Mouse (Mus musculus): Measurements from ENCODE around the gene Gkn2. TPM values are rescaled to one million over a fixed set of nuclear protein-coding genes. Genes with fewer than 3 reads are reported as not detected.

Gkn2 gene
- polyA plus RNA-seq (2015; fragmentation: Nextera tagmentation; extraction: Ambion mirVana): not detected in 2 replicates

DNA sequence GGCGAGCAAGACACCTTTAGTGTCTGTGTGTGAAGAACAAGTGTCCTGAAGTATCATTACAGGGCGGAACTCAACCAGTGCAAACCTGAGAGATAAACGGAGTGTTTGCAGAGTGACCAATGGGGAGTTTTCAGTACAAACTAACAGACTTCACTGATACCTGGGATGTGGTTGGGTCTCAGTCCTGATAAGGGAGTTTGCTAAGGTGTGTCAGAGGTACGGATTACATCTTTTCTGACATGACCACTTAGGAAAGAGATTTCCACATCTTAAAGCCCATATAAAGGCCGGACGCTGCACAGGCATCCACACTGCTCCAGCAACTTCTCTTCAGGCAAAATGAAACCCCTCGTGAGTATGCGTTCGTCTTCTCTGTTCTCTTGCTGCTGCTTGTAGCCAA, at the start of gene Gkn2:
Gene Gkn2 (plus strand): TSS at position 301 of the 400 bp plus-strand sequence.
- no peak within 1 kb of the TSS for H3K27ac ChIP-seq
- H3K36me3 ChIP-seq (ENCODE audit: poor library complexity, severe bottlenecking): no peaks in the 10 kb centered on the region
- ATAC-seq: no peak
- H3K4me2 ChIP-seq: no peak within 1 kb of the TSS
- no peaks in the 10 kb centered on the region; the same call in 1 of the 2 replicates for H3K9me3 ChIP-seq (replicated peaks)
- no peak within 1 kb of the TSS for H3K4me3 ChIP-seq
- no peaks in the 10 kb centered on the region for H3K4me1 ChIP-seq
- 89% methylated on average over 9 of the region's 9 CpGs for WGBS
- H3K9ac ChIP-seq: no peak within 1 kb of the TSS
- no peaks in the 10 kb centered on the region for H3K27me3 ChIP-seq

DNA sequence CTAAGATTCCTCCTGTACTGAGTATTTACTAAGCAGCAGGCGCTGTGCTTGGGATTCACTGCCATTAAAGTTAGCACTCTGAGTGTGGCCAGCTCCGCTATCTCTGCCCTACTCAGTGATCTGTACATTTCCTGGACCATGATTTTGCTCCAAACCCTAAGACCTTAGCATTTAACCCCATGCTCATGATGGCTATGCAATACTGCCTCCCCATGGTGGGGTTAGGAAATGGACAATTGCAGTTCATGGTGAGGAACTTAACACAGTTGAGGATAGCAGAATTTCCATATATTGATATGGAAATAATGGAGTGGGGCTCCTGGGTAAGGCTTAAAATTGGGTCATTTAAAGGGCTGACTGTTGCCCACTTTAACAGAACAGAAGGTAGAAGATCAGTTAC, 49.8 kb upstream of the Gkn2 start:
- Histone ChIP-seq H3K36me3 (ENCODE audit: poor library complexity, severe bottlenecking) (no peaks in the 10 kb centered on the region), H3K27ac (no peak overlapping the region), H3K4me3 (no peak overlapping the region), H3K4me1 (no peaks in the 10 kb centered on the region), H3K9me3 (replicated peaks) (no peaks in the 10 kb centered on the region), H3K4me2 (no peak overlapping the region), H3K9ac (no peak overlapping the region), H3K27me3 (no peaks in the 10 kb centered on the region)
- ATAC-seq: no peak
- 88% methylated on average over 2 of the region's 2 CpGs for WGBS

DNA sequence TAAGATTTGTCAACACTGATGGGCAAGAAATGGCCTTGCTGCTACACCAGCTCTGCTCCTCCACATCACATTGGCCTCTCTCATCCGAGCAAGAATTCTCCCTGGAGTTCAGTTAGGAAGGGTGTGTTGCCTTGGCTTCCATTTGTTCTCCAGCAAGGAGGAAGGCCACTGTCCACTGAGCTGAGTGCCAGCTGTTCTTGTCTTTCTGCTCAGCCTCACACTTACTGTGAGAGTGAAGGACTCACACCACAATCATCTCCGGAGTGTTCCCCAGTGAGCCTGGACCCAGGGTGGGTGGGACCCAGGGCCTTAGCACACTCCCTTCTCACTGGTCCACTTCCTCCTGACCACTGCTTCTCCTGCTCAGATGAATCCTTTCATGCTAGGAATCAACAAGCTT, 46.2 kb upstream of the Gkn2 start:
- H3K36me3 ChIP-seq (ENCODE audit: poor library complexity, severe bottlenecking): no peaks in the 10 kb centered on the region
- H3K4me3 ChIP-seq: no peak overlapping the region
- H3K9ac ChIP-seq: no peak overlapping the region
- H3K4me1 ChIP-seq: peaks cover 5% of the 10 kb centered on the region
- no peak overlapping the region for H3K27ac ChIP-seq
- H3K27me3 ChIP-seq: no peaks in the 10 kb centered on the region
- 90% methylated on average over 2 of the region's 2 CpGs for WGBS
- ATAC-seq: no peak
- H3K9me3 ChIP-seq (replicated peaks): no peaks in the 10 kb centered on the region
- H3K4me2 ChIP-seq: no peak overlapping the region

DNA sequence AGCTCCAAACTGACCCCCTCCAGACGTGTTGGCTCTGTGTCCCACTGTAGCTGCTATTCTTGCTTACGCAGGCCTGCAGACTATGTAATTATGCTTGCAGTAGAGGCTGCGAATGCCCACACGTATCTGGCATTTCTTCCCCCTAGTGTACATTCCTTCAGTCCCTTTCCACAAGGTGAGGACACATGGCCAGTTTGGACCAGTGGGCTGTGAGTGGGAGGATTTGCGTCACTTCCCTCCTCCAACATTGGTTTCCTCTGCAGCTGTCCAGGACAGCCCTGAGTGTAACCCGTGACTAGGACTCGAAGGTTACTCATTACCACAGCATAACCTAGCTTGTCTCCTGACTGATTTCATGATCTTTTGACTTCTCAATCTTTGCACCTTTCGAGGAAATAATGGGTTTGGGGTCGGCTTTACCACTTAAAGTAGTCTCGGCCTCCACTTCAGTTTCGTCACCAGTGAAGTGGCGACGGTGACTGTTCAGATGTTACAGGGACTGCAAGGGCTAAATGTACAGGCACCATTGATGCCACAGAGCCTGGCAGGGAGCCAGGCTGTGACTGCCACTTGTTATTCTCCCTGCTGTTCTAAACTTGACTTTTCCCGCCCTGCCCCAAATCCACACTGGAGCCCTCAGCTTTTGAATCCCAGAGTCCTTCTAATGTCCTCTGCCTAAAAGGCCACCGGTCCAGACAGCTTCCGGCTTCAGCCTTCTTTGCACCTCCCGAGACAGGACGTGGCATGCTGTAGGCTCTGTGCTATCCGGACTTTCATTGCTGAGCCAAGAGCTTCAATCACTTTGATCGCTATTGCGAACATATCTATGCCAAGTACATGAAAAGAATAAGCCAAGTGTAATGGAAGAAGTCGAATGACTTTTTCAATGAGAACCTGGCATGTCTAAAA, 44.6 kb upstream of the Gkn2 start:
- no peak overlapping the region for H3K27ac ChIP-seq
- no peak for ATAC-seq
- H3K9me3 ChIP-seq (replicated peaks): no peaks in the 10 kb centered on the region
- no peaks in the 10 kb centered on the region for H3K27me3 ChIP-seq
- H3K4me3 ChIP-seq: no peak overlapping the region
- no peak overlapping the region for H3K4me2 ChIP-seq
- 76% methylated on average over 22 of the region's 22 CpGs for WGBS
- H3K4me1 ChIP-seq: peaks cover 13% of the 10 kb centered on the region
- no peak overlapping the region for H3K9ac ChIP-seq
- no peaks in the 10 kb centered on the region for H3K36me3 ChIP-seq (ENCODE audit: poor library complexity, severe bottlenecking)

DNA sequence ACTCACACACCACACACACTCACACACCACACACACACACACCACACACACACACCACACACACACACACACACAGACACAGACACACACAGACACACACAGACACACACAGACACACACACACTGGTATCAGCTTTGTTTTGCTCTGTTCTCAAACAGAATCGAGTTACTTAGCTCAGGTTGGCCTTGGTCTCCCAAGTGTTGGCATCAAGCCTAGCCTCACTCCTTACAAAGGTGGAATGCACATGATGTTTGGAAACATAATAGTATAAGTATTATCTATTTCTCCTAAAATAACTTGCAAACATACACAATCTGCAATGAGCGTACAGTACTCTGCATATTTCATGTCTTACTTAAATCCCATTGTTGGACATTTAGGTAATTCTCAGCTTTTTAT, 40.8 kb upstream of the Gkn2 start:
- no peak overlapping the region for H3K27ac ChIP-seq
- peaks cover 29% of the 10 kb centered on the region for H3K4me1 ChIP-seq
- H3K9ac ChIP-seq: no peak overlapping the region
- no peaks in the 10 kb centered on the region for H3K27me3 ChIP-seq
- H3K9me3 ChIP-seq (replicated peaks): no peaks in the 10 kb centered on the region
- ATAC-seq: no peak
- H3K36me3 ChIP-seq (ENCODE audit: poor library complexity, severe bottlenecking): no peaks in the 10 kb centered on the region
- no peak overlapping the region for H3K4me2 ChIP-seq
- no peak overlapping the region for H3K4me3 ChIP-seq
- 68% methylated on average over 2 of the region's 2 CpGs for WGBS

DNA sequence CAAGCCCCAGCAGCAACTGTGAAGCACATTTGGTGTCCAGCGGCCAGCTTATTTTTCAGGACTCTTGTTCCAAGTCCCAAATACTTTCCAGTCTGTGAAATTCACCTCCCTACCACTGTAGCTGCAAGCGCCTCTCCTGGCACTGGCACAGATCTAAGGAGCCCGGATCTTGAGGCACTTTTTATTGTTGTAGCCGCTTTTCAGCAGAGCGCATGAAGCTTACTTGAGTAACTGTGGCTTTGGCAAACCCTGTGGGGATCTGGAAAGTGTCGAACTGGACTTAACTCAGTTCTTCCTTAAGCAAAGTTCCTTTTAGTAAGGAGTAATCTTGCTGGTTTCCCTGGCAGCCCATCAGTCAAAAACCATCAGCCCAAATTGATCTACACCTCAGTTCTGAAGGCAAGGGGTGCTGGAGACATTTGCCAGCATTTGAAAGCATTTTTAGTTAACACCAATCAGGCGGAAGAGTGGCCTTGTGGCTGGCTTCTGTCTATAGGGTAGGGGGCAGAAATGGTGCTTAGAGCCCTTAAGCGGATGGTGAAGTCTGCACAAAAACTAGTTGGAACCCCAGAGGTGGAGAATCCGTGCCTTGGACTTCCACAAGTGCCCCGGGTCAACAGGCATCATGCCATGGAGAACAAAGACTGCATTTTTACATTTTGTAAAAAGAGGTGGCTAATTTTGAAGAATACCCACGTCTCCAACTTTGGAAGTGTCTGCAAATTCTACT, 38.6 kb upstream of the Gkn2 start:
- Histone ChIP-seq H3K36me3 (ENCODE audit: poor library complexity, severe bottlenecking) (no peaks in the 10 kb centered on the region), H3K27me3 (no peaks in the 10 kb centered on the region), H3K4me3 (peak overlapping the region; percentile 54), H3K9me3 (replicated peaks) (no peaks in the 10 kb centered on the region), H3K4me2 (peak overlapping the region; percentile 74), H3K4me1 (peaks cover 24% of the 10 kb centered on the region), H3K9ac (peak overlapping the region; percentile 76), H3K27ac (no peak overlapping the region)
- WGBS: 5% methylated on average over 11 of the region's 11 CpGs
- ATAC-seq: peak; percentile 63

DNA sequence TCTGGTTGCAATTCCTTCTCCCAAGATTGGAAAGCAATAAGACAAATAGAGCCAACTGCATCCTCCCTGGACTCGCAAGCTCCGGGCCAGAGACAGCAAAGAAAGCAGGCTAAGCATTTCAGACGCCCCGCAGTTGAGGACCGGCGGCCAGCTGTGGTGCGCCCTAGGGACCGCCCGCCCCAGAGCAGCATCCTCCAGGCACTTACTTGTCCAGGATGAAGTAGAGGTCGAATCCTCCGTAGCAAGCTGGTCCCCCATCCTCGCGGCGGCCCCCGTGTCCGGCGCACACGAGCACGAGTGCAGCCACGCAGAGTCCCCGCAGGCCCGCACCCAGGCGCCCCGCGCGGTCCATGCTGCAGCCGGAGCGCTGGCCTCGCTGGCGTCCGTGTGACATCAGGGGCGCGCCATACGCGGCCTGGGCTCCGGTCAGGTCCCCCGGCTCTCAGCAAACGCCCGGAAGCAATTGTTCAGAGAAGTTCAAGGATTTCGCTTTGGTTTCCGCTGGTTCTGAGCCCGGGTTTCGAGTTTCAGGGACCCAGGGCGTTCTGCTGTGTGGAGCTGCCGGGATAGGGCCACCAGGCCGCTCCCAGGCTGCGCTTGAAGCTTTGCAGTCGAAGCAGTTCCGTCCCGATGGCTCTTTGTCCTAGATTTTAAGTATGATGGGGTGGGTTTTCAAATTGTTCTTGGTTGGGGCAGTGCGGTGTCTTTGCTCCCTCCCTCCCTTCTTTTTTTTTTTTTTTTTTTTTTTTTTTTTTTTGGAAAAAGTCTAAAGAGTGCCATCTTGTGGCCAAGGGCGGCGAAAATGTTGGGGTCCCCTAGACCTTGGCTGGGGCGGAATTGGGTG, 37.8 kb upstream of the Gkn2 start, which contains the start of gene Antxr1:
Gene Antxr1 (minus strand): TSS at position 731 of the 844 bp plus-strand sequence.
- ATAC-seq: peak; percentile 79
- under 1% methylated on average over 54 of the region's 54 CpGs for WGBS
- Histone ChIP-seq H3K9ac (peak within 1 kb of the TSS; percentile 76), H3K27me3 (no peaks in the 10 kb centered on the region), H3K9me3 (replicated peaks) (no peaks in the 10 kb centered on the region), H3K4me1 (peaks cover 24% of the 10 kb centered on the region), H3K4me3 (peak within 1 kb of the TSS; percentile 54), H3K27ac (peak within 1 kb of the TSS; percentile 15), H3K36me3 (ENCODE audit: poor library complexity, severe bottlenecking) (no peaks in the 10 kb centered on the region), H3K4me2 (peak within 1 kb of the TSS; percentile 74)

DNA sequence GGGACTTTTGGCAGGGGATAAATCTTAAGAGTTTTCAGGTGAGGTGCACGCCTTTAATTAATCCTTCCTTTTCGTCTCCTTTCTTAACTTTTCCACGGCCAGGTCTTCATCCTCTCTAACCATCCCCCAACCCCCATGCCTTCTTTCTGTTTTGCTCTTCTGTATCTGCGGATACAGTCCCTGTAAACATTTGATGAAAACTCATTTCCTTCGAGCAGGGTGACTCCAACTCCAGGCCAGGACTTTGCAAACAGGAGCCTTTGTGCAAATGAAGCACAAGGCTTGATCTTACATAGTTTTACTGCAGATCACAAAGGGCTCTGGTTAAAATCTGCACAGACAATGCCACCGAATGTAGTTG, 37.2 kb upstream of the Gkn2 start:
- Histone ChIP-seq H3K27ac (no peak overlapping the region), H3K9ac (no peak overlapping the region), H3K4me2 (0 out of 2 replicates have a peak overlapping the region, but pooled peaks have one; percentile 74), H3K4me1 (peaks cover 24% of the 10 kb centered on the region), H3K27me3 (no peaks in the 10 kb centered on the region), H3K9me3 (replicated peaks) (no peaks in the 10 kb centered on the region), H3K4me3 (no peak overlapping the region), H3K36me3 (ENCODE audit: poor library complexity, severe bottlenecking) (no peaks in the 10 kb centered on the region)
- 33% methylated on average over 6 of the region's 6 CpGs for WGBS
- peak; percentile 17; the same call in 1 of the 2 replicates for ATAC-seq

DNA sequence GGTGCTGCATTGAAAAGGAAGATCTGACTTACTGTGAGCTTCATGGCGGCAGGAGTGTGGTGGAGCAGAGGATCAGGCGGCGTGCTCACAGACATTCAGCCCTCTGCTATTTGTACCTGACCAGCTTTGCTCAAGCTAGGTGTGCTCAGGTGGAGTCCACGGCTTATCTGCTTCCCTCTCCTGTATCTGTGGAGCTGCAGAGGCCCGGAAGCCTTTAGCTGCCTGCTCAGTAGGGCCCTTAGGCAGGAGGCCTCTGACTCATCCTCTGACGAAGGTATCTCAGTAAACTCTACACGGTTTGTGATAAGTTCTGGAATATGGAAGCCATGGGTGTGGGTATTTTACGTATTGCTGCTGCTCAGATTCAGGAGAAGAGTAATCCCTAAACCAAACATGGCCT, 22.3 kb upstream of the Gkn2 start, which contains the start of gene Gkn1:
Gene Gkn1 (minus strand): TSS at position 114 of the 400 bp plus-strand sequence.
- WGBS: 92% methylated on average over 8 of the region's 8 CpGs
- ATAC-seq: no peak

DNA sequence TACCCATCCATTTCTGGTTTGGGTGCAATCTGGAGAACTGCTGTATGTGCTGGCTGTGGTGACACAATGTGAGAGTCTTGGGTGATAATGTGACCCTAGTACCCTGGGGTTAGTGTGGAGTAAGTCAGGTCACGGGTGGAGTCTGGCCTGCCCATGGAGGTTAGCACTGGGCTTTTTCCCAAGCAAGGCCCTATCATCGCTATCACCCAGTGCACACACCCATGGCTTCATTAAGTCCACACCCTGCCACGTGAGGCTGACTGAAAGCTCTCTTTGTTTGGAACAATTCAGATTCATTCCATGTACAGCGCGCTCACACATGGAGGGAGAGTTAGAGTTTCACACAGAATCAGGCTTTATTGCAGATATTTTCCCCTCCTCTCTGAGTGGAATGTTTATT, 18.7 kb upstream of the Gkn2 start:
- H3K9ac ChIP-seq: no peak overlapping the region
- no peak for ATAC-seq
- H3K9me3 ChIP-seq (replicated peaks): no peaks in the 10 kb centered on the region
- no peak overlapping the region for H3K27ac ChIP-seq
- H3K4me2 ChIP-seq: no peak overlapping the region
- H3K27me3 ChIP-seq: no peaks in the 10 kb centered on the region
- no peak overlapping the region for H3K4me3 ChIP-seq
- no peaks in the 10 kb centered on the region for H3K36me3 ChIP-seq (ENCODE audit: poor library complexity, severe bottlenecking)
- peaks cover 12% of the 10 kb centered on the region for H3K4me1 ChIP-seq
- 59% methylated on average over 5 of the region's 5 CpGs for WGBS

More for the DNA sequence above, 22.3 kb upstream of the Gkn2 start, which contains the start of gene Gkn1:
- H3K9ac ChIP-seq: no peak within 1 kb of the TSS
- no peak within 1 kb of the TSS for H3K4me3 ChIP-seq
- no peaks in the 10 kb centered on the region for H3K27me3 ChIP-seq
- no peak within 1 kb of the TSS for H3K4me2 ChIP-seq
- no peak within 1 kb of the TSS for H3K27ac ChIP-seq
- peaks cover 9% of the 10 kb centered on the region for H3K4me1 ChIP-seq
- no peaks in the 10 kb centered on the region for H3K9me3 ChIP-seq (replicated peaks)
- H3K36me3 ChIP-seq (ENCODE audit: poor library complexity, severe bottlenecking): no peaks in the 10 kb centered on the region

DNA sequence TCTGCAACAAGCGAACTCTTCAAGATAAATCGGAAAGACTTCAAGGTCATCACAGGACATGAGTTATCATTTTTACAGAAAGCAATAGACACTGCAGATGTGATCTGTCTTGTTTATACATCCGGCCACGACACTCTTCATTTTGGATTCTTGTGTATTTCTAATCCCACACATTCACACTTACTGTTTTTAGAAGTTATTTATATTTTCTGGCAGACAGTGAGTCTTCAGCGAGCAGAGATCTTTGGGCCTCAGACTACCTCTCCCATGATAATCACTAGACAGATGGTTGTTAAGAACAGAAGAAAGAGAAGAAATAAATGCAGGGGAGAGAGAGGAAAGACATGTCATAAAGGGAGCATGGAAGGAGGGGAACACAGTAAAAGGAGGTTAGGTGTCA, 3.9 kb upstream of the Gkn2 start:
- 93% methylated on average over 5 of the region's 5 CpGs for WGBS
- Histone ChIP-seq H3K36me3 (ENCODE audit: poor library complexity, severe bottlenecking) (no peaks in the 10 kb centered on the region), H3K27me3 (no peaks in the 10 kb centered on the region), H3K4me2 (no peak overlapping the region), H3K4me1 (no peaks in the 10 kb centered on the region), H3K27ac (no peak overlapping the region), H3K9ac (no peak overlapping the region), H3K9me3 (replicated peaks) (no peaks in the 10 kb centered on the region; the same call in 1 of the 2 replicates), H3K4me3 (no peak overlapping the region)
- ATAC-seq: no peak

Data from forebrain, embryonic 13.5 days (tissue).